Mouse (Mus musculus): Measurements from ENCODE around the gene Sptbn2. TPM values are rescaled to one million over a fixed set of nuclear protein-coding genes. Genes with fewer than 3 reads are reported as not detected.
"Not testable (repeated sequence)": the region's sequence is repeated elsewhere in the genome, so short reads cannot be mapped to it uniquely, and the experiment has no call there.

Gene Sptbn2
- total RNA-seq, 2 experiments from 2014 or later = 0.35 to 0.65 TPM

- DNase-seq = no peak
- intact Hi-C loops (cut with DNase I) = no loop called here
Observed at GRCm38 (mm10) chr19:4720671-4721244, 9.8 kb downstream of the Sptbn2 start.

- intact Hi-C loops (cut with DNase I) = no loop called here
- DNase-seq = no peak
Observed at GRCm38 (mm10) chr19:4729186-4729585, 18.2 kb downstream of the Sptbn2 start.

- intact Hi-C loops (cut with DNase I) = no loop called here
Observed at GRCm38 (mm10) chr19:4733052-4733451, 22.1 kb downstream of the Sptbn2 start.

GRCm38 (mm10) chr19:4737866-4738265, 26.9 kb downstream of the Sptbn2 start:
- no peak for DNase-seq
- intact Hi-C loops (cut with DNase I) = no loop called here

More at GRCm38 (mm10) chr19:4733052-4733451, 22.1 kb downstream of the Sptbn2 start:
- DNase-seq = no peak

GRCm38 (mm10) chr19:4739053-4739452, 28.1 kb downstream of the Sptbn2 start:
- intact Hi-C loops (cut with DNase I) = no loop called here
- no peak for DNase-seq

GRCm38 (mm10) chr19:4739762-4740161, 28.8 kb downstream of the Sptbn2 start:
- intact Hi-C loops (cut with DNase I) = no loop called here
- no peak for DNase-seq

GRCm38 (mm10) chr19:4741482-4741881, 30.5 kb downstream of the Sptbn2 start:
- no peak for DNase-seq
- intact Hi-C loops (cut with DNase I) = no loop called here

- DNase-seq = no peak
- intact Hi-C loops (cut with DNase I) = loop anchor here (2.0 kb wide), 1 partner anchor 243 kb away; the partner anchor contains the start of gene 2010003K11Rik
Observed at GRCm38 (mm10) chr19:4742229-4742628, 31.3 kb downstream of the Sptbn2 start.

GRCm38 (mm10) chr19:4743524-4743923, 32.6 kb downstream of the Sptbn2 start:
- intact Hi-C loops (cut with DNase I) = loop anchor here (1.0 to 2.0 kb wide), 2 partner anchors 114 to 245 kb away; partner anchors contain the start of gene 2010003K11Rik
- peak in 1 of 2 experiments; percentile 57 for DNase-seq

- intact Hi-C loops (cut with DNase I) = no loop called here
- no peak for DNase-seq
Observed at GRCm38 (mm10) chr19:4744026-4744425, 33.1 kb downstream of the Sptbn2 start.

- intact Hi-C loops (cut with DNase I) = no loop called here
- DNase-seq = peak; percentile 62 to 66
Observed at GRCm38 (mm10) chr19:4745057-4745456, 34.1 kb downstream of the Sptbn2 start.

- intact Hi-C loops (cut with DNase I) = no loop called here
- no peak for DNase-seq
Observed at GRCm38 (mm10) chr19:4745681-4746080, 34.7 kb downstream of the Sptbn2 start.

- DNase-seq = peak; percentile 46 to 50
- intact Hi-C loops (cut with DNase I) = no loop called here
Observed at GRCm38 (mm10) chr19:4746611-4747010, 35.6 kb downstream of the Sptbn2 start.

GRCm38 (mm10) chr19:4747631-4748312, 36.8 kb downstream of the Sptbn2 start:
- intact Hi-C loops (cut with DNase I) = no loop called here
- DNase-seq = no peak

- intact Hi-C loops (cut with DNase I) = no loop called here
Observed at GRCm38 (mm10) chr19:4748493-4748892, 37.5 kb downstream of the Sptbn2 start.

GRCm38 (mm10) chr19:4749975-4750374, 39.0 kb downstream of the Sptbn2 start:
- no peak for DNase-seq
- intact Hi-C loops (cut with DNase I) = no loop called here

More at GRCm38 (mm10) chr19:4748493-4748892, 37.5 kb downstream of the Sptbn2 start:
- DNase-seq = no peak

- peak; percentile 93 to 95 for DNase-seq
- intact Hi-C loops (cut with DNase I) = loop anchor here (1.0 to 5.0 kb wide), 4 partner anchors 57 to 213 kb away; partner anchors contain the start of gene Bbs1
Observed at GRCm38 (mm10) chr19:4755565-4756192, 44.7 kb downstream of the Sptbn2 start.

- intact Hi-C loops (cut with DNase I) = loop anchor here (5.0 kb wide), 1 partner anchor 151 kb away; the partner anchor contains the start of gene Bbs1
- DNase-seq = peak; percentile 96 to 97
Observed at GRCm38 (mm10) chr19:4756193-4756911, 45.4 kb downstream of the Sptbn2 start, which contains the start of gene Rbm4b. Gene Rbm4b (plus strand): TSS chr19:4756497.

GRCm38 (mm10) chr19:4756921-4757320, 46.0 kb downstream of the Sptbn2 start:
- DNase-seq = no peak
- intact Hi-C loops (cut with DNase I) = loop anchor here (5.0 kb wide), 1 partner anchor 150 kb away; the partner anchor contains the start of gene Bbs1

GRCm38 (mm10) chr19:4760544-4760943, 49.6 kb downstream of the Sptbn2 start:
- intact Hi-C loops (cut with DNase I) = loop anchor here (2.0 kb wide), 1 partner anchor 28 kb away; no protein-coding TSS in a partner anchor

GRCm38 (mm10) chr19:4762876-4763275, 51.9 kb downstream of the Sptbn2 start:
- intact Hi-C loops (cut with DNase I) = no loop called here
- no peak for DNase-seq

More at GRCm38 (mm10) chr19:4760544-4760943, 49.6 kb downstream of the Sptbn2 start:
- DNase-seq = not testable (repeated sequence)

All from heart, postnatal 10 days (tissue).